Mouse (Mus musculus): Measurements from ENCODE around the gene Ccdc88b. TPM values are rescaled to one million over a fixed set of nuclear protein-coding genes. Genes with fewer than 3 reads are reported as not detected.

Gene Ccdc88b
- polyA plus RNA-seq, 1 experiment from 2014 or later: 1.2 TPM

DNA sequence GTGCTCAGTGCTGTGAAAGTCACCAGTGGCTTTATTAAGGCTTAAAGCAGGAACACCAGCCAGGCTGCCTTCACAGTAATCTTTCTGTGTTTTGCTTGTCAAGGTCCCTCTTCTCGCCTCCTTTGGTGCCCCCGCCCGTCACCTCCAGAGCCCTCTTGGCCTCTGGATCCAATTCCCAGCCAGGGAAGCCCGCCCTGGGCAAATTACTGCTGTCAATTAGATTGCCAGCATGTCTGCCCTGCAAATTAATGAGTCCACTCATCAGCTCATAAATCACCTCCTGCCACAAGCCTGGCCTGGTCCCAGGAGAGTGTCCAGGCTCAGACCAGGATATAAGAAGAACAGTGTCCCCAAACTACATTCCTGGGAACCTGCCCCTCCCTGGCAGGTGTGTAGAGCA lies 43.6 kb downstream of the Ccdc88b start:
- Histone ChIP-seq H3K36me3 (no peaks in the 10 kb centered on the region), H3K9ac (no peak overlapping the region), H3K9me3 (no peaks in the 10 kb centered on the region), H3K27me3 (no peaks in the 10 kb centered on the region), H3K4me1 (no peaks in the 10 kb centered on the region), H3K27ac (no peak overlapping the region), H3K4me2 (no peak overlapping the region), H3K4me3 (no peak overlapping the region)
- WGBS: 27% methylated on average over 4 of the region's 4 CpGs
- no peak for ATAC-seq (ENCODE audit: insufficient number of reproducible peaks, low FRiP score, low TSS enrichment, low read depth)

Small RNA genes lying within 50 kb of the gene (microRNA-seq; reads per million reads assigned to microRNA genes)
- not detected for gene Mir5046

Other genes starting within 250 kb of the Ccdc88b start
- 33.5 and 36.1 TPM in 2 replicates for gene Rps6ka4, start 17.6 kb downstream of the Ccdc88b start, polyA plus RNA-seq (2015; fragmentation: Nextera tagmentation; extraction: Ambion mirVana)
- 123 and 138 TPM in 2 replicates for gene Trmt112, start 51.5 kb upstream of the Ccdc88b start, polyA plus RNA-seq (2015; fragmentation: Nextera tagmentation; extraction: Ambion mirVana)
- 349 and 392 TPM in 2 replicates for gene Prdx5, start 51.9 kb upstream of the Ccdc88b start, polyA plus RNA-seq (2015; fragmentation: Nextera tagmentation; extraction: Ambion mirVana)
- 11.1 and 11.4 TPM in 2 replicates for gene Esrra, start 63.6 kb upstream of the Ccdc88b start, polyA plus RNA-seq (2015; fragmentation: Nextera tagmentation; extraction: Ambion mirVana)
- gene Catsperz, start 67.2 kb upstream of the Ccdc88b start, polyA plus RNA-seq (2015; fragmentation: Nextera tagmentation; extraction: Ambion mirVana): 6.7 and 7.9 TPM in 2 replicates
- 1.5 and 1.7 TPM in 2 replicates for gene Kcnk4, start 76.3 kb upstream of the Ccdc88b start, polyA plus RNA-seq (2015; fragmentation: Nextera tagmentation; extraction: Ambion mirVana)
- 92.3 and 94.7 TPM in 2 replicates for gene Bad, start 83.7 kb upstream of the Ccdc88b start, polyA plus RNA-seq (2015; fragmentation: Nextera tagmentation; extraction: Ambion mirVana)
- 35.2 and 38.9 TPM in 2 replicates for gene Gpr137, start 84.3 kb upstream of the Ccdc88b start, polyA plus RNA-seq (2015; fragmentation: Nextera tagmentation; extraction: Ambion mirVana)
- 168 TPM in 2 replicates for gene Ppp1r14b, start 116.8 kb upstream of the Ccdc88b start, polyA plus RNA-seq (2015; fragmentation: Nextera tagmentation; extraction: Ambion mirVana)
- gene Plcb3, start 118.3 kb upstream of the Ccdc88b start, polyA plus RNA-seq (2015; fragmentation: Nextera tagmentation; extraction: Ambion mirVana): 48.4 and 50.5 TPM in 2 replicates
- gene Fkbp2, start 122.3 kb upstream of the Ccdc88b start, polyA plus RNA-seq (2015; fragmentation: Nextera tagmentation; extraction: Ambion mirVana): 117 and 124 TPM in 2 replicates
- gene Vegfb, start 129.4 kb upstream of the Ccdc88b start, polyA plus RNA-seq (2015; fragmentation: Nextera tagmentation; extraction: Ambion mirVana): 39.9 and 46.3 TPM in 2 replicates
- gene Dnajc4, start 134.4 kb upstream of the Ccdc88b start, polyA plus RNA-seq (2015; fragmentation: Nextera tagmentation; extraction: Ambion mirVana): 23.8 and 30.6 TPM in 2 replicates
- gene Nudt22, start 137.9 kb upstream of the Ccdc88b start, polyA plus RNA-seq (2015; fragmentation: Nextera tagmentation; extraction: Ambion mirVana): 21.7 and 24.1 TPM in 2 replicates
- 11.9 and 12.2 TPM in 2 replicates for gene Trpt1, start 137.9 kb upstream of the Ccdc88b start, polyA plus RNA-seq (2015; fragmentation: Nextera tagmentation; extraction: Ambion mirVana)
- gene Fermt3, start 161.3 kb upstream of the Ccdc88b start, polyA plus RNA-seq (2015; fragmentation: Nextera tagmentation; extraction: Ambion mirVana): 13.1 TPM in 2 replicates
- 207 and 226 TPM in 2 replicates for gene Stip1, start 181.8 kb upstream of the Ccdc88b start, polyA plus RNA-seq (2015; fragmentation: Nextera tagmentation; extraction: Ambion mirVana)
- 18.2 and 27.2 TPM in 2 replicates for gene Macrod1, start 198.6 kb upstream of the Ccdc88b start, polyA plus RNA-seq (2015; fragmentation: Nextera tagmentation; extraction: Ambion mirVana)
- 5.6 and 5.8 TPM in 2 replicates for gene Flrt1, start 247.5 kb upstream of the Ccdc88b start, polyA plus RNA-seq (2015; fragmentation: Nextera tagmentation; extraction: Ambion mirVana)